Mouse (Mus musculus) liver, embryonic 15.5 days (tissue): ENCODE data around the gene Car4. TPM values are rescaled to one million over a fixed set of nuclear protein-coding genes. Genes with fewer than 3 reads are reported as not detected.

ENCODE experiments used
- ATAC-seq: fragments of 200-750 bp; cut with Nextera tagmentation; 2 replicates; pipeline ENCODE4 v1.8.0; 2017; ENCODE audit warnings: moderate number of reproducible peaks, mild to moderate bottlenecking, moderate library complexity; ENCODE audit not compliant: insufficient read depth
- H3K27ac ChIP-seq: fragments of 300-500 bp; sonication (generic); replicated peaks from 2 replicates; pipeline ENCODE4 v1.5.1; 2015; ENCODE audit warnings: mild to moderate bottlenecking, inconsistent platforms
- H3K27me3 ChIP-seq: fragments of 300-500 bp; sonication (generic); 2 replicates; pipeline ENCODE4 v1.6.1; 2015; ENCODE audit warnings: mild to moderate bottlenecking, inconsistent platforms
- H3K36me3 ChIP-seq: fragments of 300-500 bp; sonication (generic); replicated peaks from 2 replicates; pipeline ENCODE4 v1.6.1; 2015; ENCODE audit warnings: moderate library complexity, mild to moderate bottlenecking, inconsistent platforms
- H3K4me1 ChIP-seq: fragments of 300-500 bp; sonication (generic); replicated peaks from 2 replicates; pipeline ENCODE4 v1.6.1; 2015; ENCODE audit warnings: inconsistent platforms
- H3K4me2 ChIP-seq: fragments of 300-500 bp; sonication (generic); 2 replicates; pipeline ENCODE4 v1.6.1; 2015; ENCODE audit warnings: moderate library complexity, mild to moderate bottlenecking, inconsistent platforms
- H3K4me3 ChIP-seq: fragments of 300-500 bp; sonication (generic); replicated peaks from 2 replicates; pipeline ENCODE4 v1.5.1; 2015; ENCODE audit warnings: mild to moderate bottlenecking, inconsistent platforms
- H3K9ac ChIP-seq: fragments of 300-500 bp; sonication (generic); 2 replicates; pipeline ENCODE4 v1.6.1; 2015; ENCODE audit warnings: moderate library complexity, mild to moderate bottlenecking, inconsistent platforms
- H3K9me3 ChIP-seq: fragments of 300-500 bp; sonication (generic); replicated peaks from 2 replicates; pipeline ENCODE4 v1.6.1; 2016; ENCODE audit warnings: inconsistent platforms
- WGBS: fragments of 180-500 bp; shearing (Covaris S2); methylation state at CpG from one replicate; pipeline ENCODE4 v1.1.7; 2015; ENCODE audit warnings: mixed read lengths; ENCODE audit not compliant: insufficient replicate concordance; 5-methylcytosine and 5-hydroxymethylcytosine counted together
- polyA plus RNA-seq: library from polyadenylated mRNA; unstranded; fragments of >200 nt; fragmentation: Nextera tagmentation; extraction: Ambion mirVana; gene quantifications from 2 replicates; pipeline ENCODE4 v1.2.1, GENCODE M21; 2015

The Car4 gene
- polyA plus RNA-seq, 1 experiment from 2014 or later: 0.16 TPM

- 86% methylated on average over 1 of the region's 1 CpGs for WGBS
- Histone ChIP-seq H3K27me3 (no peaks in the 10 kb centered on the region), H3K9ac (no peak overlapping the region), H3K27ac (no peak overlapping the region), H3K36me3 (peaks cover 73% of the 10 kb centered on the region), H3K9me3 (no peaks in the 10 kb centered on the region), H3K4me1 (no peaks in the 10 kb centered on the region), H3K4me3 (no peak overlapping the region), H3K4me2 (no peak overlapping the region)
- ATAC-seq: no peak
Measured at GRCm38 (mm10) chr11:84995241-84995640, 37.7 kb downstream of the Car4 start.

DNA sequence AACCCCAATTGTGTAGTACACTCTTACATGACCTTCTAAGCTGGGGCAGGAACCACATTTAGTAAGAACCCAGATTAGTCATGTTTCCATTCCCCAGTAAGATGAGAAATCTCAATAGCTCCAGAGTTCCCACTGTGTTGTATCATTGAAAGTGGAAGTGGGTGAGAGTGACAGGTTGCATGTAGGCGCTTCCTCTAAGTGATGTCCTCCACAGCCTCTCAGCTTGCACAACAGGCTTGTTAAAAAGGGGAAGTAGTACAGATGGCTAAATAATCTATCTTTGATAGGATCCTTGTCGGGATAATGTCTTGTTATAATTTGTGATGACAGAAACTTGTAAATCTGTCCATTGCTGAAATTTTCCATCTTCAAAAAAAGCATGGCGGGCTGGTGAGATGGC lies 46.0 kb downstream of the Car4 start:
- WGBS: 61% methylated on average over 3 of the region's 3 CpGs
- H3K4me3 ChIP-seq: no peak overlapping the region
- ATAC-seq: no peak
- no peak overlapping the region for H3K9ac ChIP-seq
- peaks cover 81% of the 10 kb centered on the region for H3K36me3 ChIP-seq
- no peaks in the 10 kb centered on the region for H3K4me1 ChIP-seq
- no peaks in the 10 kb centered on the region for H3K27me3 ChIP-seq
- H3K27ac ChIP-seq: no peak overlapping the region
- no peak overlapping the region for H3K4me2 ChIP-seq
- no peaks in the 10 kb centered on the region for H3K9me3 ChIP-seq

GRCm38 (mm10) chr11:85013121-85013520 lies 55.5 kb downstream of the Car4 start:
- peaks cover 92% of the 10 kb centered on the region for H3K36me3 ChIP-seq
- H3K27ac ChIP-seq: no peak overlapping the region
- no peaks in the 10 kb centered on the region for H3K4me1 ChIP-seq
- no peak overlapping the region for H3K4me3 ChIP-seq
- H3K4me2 ChIP-seq: no peak overlapping the region
- no peak overlapping the region for H3K9ac ChIP-seq
- no peaks in the 10 kb centered on the region for H3K9me3 ChIP-seq
- no peak for ATAC-seq
- no peaks in the 10 kb centered on the region for H3K27me3 ChIP-seq

Other genes starting within 250 kb of the Car4 start
- 13.5 and 16.7 TPM in 2 replicates for gene Mrm1, start 138.3 kb upstream of the Car4 start, polyA plus RNA-seq
- gene Dhrs11, start 128.8 kb upstream of the Car4 start, polyA plus RNA-seq: 246 and 274 TPM in 2 replicates
- 55.4 and 56.1 TPM in 2 replicates for gene Ggnbp2, start 87.0 kb upstream of the Car4 start, polyA plus RNA-seq
- 3.4 and 3.8 TPM in 2 replicates for gene Myo19, start 77.6 kb upstream of the Car4 start, polyA plus RNA-seq
- 1.2 and 1.6 TPM in 2 replicates for gene Pigw, start 77.5 kb upstream of the Car4 start, polyA plus RNA-seq
- 33.3 and 34.8 TPM in 2 replicates for gene Znhit3, start 41.4 kb upstream of the Car4 start, polyA plus RNA-seq
- 10.1 and 15.2 TPM in 2 replicates for gene Usp32, start 182.4 kb downstream of the Car4 start, polyA plus RNA-seq
- gene 1700125H20Rik, start 212.6 kb downstream of the Car4 start, polyA plus RNA-seq: not detected in 2 replicates